Mouse (Mus musculus) thymus, postnatal 10 days (tissue): ENCODE measurements around the gene Slf2.

Source experiments
- DNase-seq, 2 experiments: peaks; one replicate each; pipeline ENCODE4 v3.0.0; 2021; ENCODE audit warnings: low spot score in 2 of 2

The Slf2 gene

DNA sequence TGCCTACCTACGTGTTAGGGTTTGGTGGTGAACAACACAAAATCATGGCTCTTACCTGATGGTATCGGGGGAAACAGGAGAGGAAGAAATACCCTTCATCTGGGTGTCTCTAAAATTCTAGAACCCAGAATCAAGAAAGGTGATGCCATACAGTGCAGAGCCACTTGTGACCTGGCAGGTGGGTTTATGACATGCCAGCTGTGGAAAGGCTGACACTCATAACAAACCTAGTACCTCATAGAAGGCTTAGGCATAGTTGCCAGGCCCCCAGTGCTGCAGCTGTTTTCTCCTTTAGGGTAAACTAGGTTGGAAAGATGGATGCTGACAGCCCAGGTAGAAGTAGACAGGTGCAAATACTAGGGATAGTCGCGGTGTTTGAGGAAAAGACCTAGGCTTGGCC, 53.5 kb downstream of the Slf2 start:
- DNase-seq, result no peak

- DNase-seq, result no peak
Observed at GRCm38 (mm10) chr19:44985159-44985988, 54.4 kb downstream of the Slf2 start.

- no peak for DNase-seq
Observed at GRCm38 (mm10) chr19:44987004-44987403, 56.1 kb downstream of the Slf2 start.

GRCm38 (mm10) chr19:44987851-44988250, 56.9 kb downstream of the Slf2 start:
- DNase-seq, result no peak

DNA sequence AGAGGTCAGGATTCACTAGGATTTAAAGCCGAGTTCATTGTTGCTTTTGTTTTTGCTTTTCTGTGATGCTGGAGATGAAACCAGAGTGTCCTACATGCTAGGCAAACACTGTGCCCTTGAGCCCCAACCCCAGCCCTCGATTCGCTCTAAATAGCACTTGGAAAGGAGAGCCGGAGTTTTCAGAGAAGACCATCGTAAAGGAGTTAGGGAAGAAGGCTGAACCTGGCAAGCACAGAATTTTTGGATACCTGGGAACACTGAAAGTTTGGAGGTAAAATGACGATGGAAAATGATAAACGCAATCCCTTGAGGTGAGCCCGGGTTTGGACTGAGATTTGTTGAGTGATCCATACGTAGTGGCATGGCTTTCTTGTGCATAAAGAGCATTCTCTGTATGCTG, 57.4 kb downstream of the Slf2 start:
- no peak for DNase-seq

DNA sequence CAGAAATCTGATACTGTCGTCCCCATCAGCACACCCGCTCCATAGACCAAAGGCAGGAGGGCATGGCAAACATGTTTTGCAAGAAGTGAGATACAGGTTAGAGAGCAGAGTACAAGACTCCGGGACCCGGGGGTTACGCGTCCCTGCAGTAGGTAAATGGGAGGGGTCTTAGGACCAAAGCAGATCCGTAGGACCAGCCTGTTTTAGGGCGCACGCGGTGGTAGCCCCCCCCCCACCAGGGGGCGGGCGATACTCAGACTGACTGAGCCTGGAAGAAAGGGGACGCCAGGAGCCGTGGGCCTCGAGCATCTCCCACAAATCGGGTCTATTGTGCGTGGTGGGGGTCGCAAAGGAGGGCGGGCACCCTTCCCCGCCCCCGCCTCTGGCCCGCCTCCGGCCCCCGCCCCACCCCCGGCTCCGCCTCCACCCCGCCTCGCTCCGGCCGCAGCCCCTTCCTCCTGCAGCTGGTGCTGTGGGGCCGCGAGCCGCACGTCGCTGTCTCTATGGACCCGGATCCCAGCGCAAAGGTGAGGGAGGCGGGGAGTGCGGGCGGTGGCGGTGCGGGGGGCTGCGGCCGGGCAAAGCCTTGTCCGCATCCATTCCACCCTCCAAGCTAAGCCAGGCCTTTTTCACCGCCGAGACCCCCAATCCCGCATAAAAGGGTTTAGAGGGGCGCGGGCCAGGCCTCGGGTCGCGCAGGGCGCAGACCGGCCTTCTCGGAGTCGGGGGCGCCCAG, 58.0 kb downstream of the Slf2 start, which contains the start of gene Sema4g:
Gene Sema4g, plus strand, starts transcription at position 271 of the 736 bp plus-strand sequence.
- DNase-seq, result peak in 1 of 2 experiments; percentile 50

GRCm38 (mm10) chr19:44989567-44990495, 58.9 kb downstream of the Slf2 start:
- no peak for DNase-seq

DNA sequence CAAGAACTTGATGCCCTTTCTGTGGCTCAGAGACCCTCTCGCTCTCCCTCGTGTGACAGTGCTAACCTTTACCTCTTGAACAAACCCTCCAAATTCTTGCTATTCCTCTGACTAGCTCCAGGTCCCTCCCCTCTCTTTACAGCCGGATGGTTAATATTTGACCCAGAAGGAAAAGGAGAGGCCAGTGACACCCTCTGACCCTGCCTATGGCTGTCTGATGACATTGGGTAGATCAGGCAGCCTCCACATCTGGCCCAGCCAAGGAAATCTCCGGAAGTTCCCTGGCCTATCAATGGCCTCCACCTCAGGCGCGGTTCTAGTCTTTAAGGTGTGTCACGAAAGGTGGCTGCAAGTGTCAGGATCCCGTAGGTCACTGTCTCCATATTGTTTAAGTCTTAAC, 60.1 kb downstream of the Slf2 start:
- DNase-seq, result no peak

- DNase-seq, result no peak
Observed at GRCm38 (mm10) chr19:44992246-44992645, 61.3 kb downstream of the Slf2 start.

GRCm38 (mm10) chr19:44992712-44993111, 61.8 kb downstream of the Slf2 start:
- no peak for DNase-seq

DNA sequence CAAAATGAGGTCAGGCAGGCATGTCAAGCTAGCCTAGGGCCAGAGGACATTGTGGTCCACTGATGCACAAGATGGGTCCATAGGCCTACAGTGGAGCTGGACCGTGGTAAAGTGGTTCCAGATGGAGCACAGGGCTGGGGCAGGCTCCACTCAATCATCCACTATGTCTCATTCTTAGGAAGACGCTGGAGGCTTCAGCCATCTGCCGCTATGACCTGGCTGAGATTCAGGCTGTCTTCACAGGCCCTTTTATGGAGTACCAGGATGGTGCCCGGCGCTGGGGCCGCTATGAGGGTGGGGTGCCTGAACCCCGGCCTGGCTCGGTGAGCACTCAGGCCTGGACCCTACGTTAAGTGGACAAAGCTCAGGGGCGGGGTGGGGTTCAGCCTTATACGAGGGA, 66.8 kb downstream of the Slf2 start:
- DNase-seq, result no peak

- DNase-seq, result no peak
Observed at GRCm38 (mm10) chr19:44999647-45000046, 68.7 kb downstream of the Slf2 start.

DNA sequence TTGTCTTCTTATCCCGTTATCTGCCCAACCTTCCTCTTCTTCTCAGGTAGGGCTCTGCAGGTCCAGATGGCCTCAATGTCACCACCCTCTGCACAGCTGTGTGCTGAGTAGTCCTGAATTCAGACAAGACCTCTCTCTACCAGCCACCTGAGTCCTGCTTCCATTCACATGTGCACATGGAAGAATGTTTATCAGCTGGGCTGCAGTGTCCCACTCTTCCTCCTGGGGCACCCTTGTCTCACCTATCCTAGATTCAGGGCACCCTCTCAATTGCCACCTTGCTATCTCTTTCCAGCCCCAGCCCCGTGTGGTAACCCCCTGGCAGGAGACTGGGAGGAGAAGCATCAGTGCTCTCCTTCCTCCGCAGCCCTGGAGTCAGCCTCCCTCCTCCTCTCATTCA, 71.3 kb downstream of the Slf2 start:
- DNase-seq, result no peak

DNA sequence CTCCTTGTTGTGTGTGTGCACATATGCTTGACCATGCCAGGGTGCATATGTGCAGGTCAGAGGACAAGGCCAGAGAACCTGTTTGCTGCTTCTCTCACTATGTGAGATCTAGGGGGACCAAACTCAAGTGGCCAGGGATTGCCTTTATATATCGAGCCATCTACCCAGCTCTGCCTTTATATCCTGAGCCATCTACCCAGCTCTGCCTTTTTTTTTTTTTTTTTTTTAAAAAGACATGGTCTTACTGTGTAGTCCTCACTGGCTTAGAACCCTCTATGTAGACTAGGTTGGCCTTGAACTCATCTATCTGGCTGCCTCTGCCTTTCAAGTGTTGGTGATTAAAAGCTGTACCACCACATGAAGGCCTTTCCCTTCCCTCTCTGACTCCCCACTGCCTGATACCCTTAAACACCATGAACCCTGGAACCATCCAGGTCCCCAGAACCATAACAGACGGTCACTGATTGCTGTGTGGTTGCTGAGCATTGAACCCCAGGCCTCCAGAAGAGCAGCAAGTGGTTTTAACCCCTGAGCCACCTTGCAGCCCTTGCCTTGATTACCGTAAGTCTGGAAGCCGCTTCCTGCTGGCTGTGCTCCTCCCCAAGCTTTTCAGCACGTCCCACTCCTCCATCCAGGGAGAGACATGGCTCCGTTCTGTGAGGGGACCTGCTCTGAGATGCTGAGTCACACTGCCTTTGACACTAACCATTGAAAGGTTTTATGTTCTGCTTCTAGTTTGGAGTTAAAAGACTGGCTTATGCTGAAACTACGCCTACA, 73.0 kb downstream of the Slf2 start:
- DNase-seq, result no peak

DNA sequence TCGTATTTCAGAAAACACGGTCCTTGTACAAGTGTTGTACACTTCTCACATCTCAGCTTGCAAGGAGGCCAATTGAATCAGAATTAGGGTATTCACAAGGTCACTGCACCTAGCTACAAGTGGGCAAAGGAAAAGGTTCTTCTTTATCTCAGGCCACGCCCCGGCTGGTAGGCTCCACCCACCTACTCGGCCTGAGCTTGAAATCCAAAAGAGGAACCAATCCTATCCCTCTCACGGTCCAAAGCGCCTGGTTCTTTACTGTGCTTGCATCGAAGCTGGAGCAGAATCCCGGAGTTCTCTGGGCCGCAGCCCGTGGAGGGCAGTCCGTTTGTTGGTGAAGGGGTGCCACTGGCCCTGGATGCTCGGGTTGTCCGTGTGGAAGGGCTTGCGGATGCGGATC, 74.5 kb downstream of the Slf2 start, which contains the start of gene Twnk:
Gene Twnk, plus strand, starts transcription at position 220 of the 400 bp plus-strand sequence.
- no peak for DNase-seq

- DNase-seq, result peak; percentile 88 to 96
Observed at GRCm38 (mm10) chr19:45005957-45006712, 75.2 kb downstream of the Slf2 start, which contains the start of gene Mrpl43. Gene Mrpl43, minus strand, starts transcription at chr19:45006442.

GRCm38 (mm10) chr19:45007021-45007420, 76.1 kb downstream of the Slf2 start:
- DNase-seq, result no peak

- no peak for DNase-seq
Observed at GRCm38 (mm10) chr19:45007425-45008191, 76.7 kb downstream of the Slf2 start.

- no peak for DNase-seq
Observed at GRCm38 (mm10) chr19:45010646-45011045, 79.7 kb downstream of the Slf2 start.
